Mouse (Mus musculus) yolk sac, embryonic 10.5 days (tissue): Measurements from ENCODE around the gene Slc35f6.

ENCODE experiments used
- DNase-seq: peaks from one replicate; pipeline ENCODE4 v3.0.0-alpha.2; 2017; ENCODE audit warnings: low spot score

The Slc35f6 gene

GRCm38 (mm10) chr5:30621211-30621790 is 26.4 kb upstream of the Slc35f6 start:
- no peak for DNase-seq

GRCm38 (mm10) chr5:30621844-30622176 is 25.9 kb upstream of the Slc35f6 start:
- DNase-seq, result no peak

GRCm38 (mm10) chr5:30622177-30622840 is 25.4 kb upstream of the Slc35f6 start:
- no peak for DNase-seq

GRCm38 (mm10) chr5:30622841-30623185 is 24.9 kb upstream of the Slc35f6 start:
- no peak for DNase-seq

- no peak for DNase-seq
These were observed 24.4 kb upstream of the Slc35f6 start for GRCm38 (mm10) chr5:30623380-30623779.

- no peak for DNase-seq
These were observed 23.4 kb upstream of the Slc35f6 start for GRCm38 (mm10) chr5:30624311-30624710.

- no peak for DNase-seq
These were observed 22.8 kb upstream of the Slc35f6 start for GRCm38 (mm10) chr5:30624908-30625307.

GRCm38 (mm10) chr5:30625379-30625778 is 22.4 kb upstream of the Slc35f6 start:
- no peak for DNase-seq

GRCm38 (mm10) chr5:30626331-30627105 is 21.2 kb upstream of the Slc35f6 start:
- no peak for DNase-seq

GRCm38 (mm10) chr5:30628511-30628910 is 19.2 kb upstream of the Slc35f6 start:
- no peak for DNase-seq

- DNase-seq, result no peak
These were observed 17.3 kb upstream of the Slc35f6 start for GRCm38 (mm10) chr5:30630401-30630800.

- DNase-seq, result no peak
These were observed 15.6 kb upstream of the Slc35f6 start for GRCm38 (mm10) chr5:30632134-30632533.

GRCm38 (mm10) chr5:30636994-30637393 is 10.7 kb upstream of the Slc35f6 start:
- no peak for DNase-seq

- peak; percentile 64 for DNase-seq
These were observed 9.7 kb upstream of the Slc35f6 start for GRCm38 (mm10) chr5:30638041-30638440.

- DNase-seq, result no peak
These were observed 4.1 kb upstream of the Slc35f6 start for GRCm38 (mm10) chr5:30643477-30644179.

GRCm38 (mm10) chr5:30646036-30646435 is 1.7 kb upstream of the Slc35f6 start:
- DNase-seq, result no peak

GRCm38 (mm10) chr5:30647396-30647795 is 337 bp upstream of the Slc35f6 start:
- DNase-seq, result no peak

- peak; percentile 86 for DNase-seq
These were observed 1.8 kb downstream of the Slc35f6 start for GRCm38 (mm10) chr5:30649558-30649957.

GRCm38 (mm10) chr5:30650756-30651155 is 3.0 kb downstream of the Slc35f6 start:
- no peak for DNase-seq

GRCm38 (mm10) chr5:30651554-30651953 is 3.8 kb downstream of the Slc35f6 start:
- DNase-seq, result no peak

GRCm38 (mm10) chr5:30653246-30653645 is 5.5 kb downstream of the Slc35f6 start:
- DNase-seq, result no peak

GRCm38 (mm10) chr5:30655042-30655441 is 7.3 kb downstream of the Slc35f6 start:
- no peak for DNase-seq
